Mouse (Mus musculus) midbrain, embryonic 16.5 days (tissue): ENCODE data around the gene Ldhb. TPM values are rescaled to one million over a fixed set of nuclear protein-coding genes. Genes with fewer than 3 reads are reported as not detected.
"Not testable (repeated sequence)": the region's sequence is repeated elsewhere in the genome, so short reads cannot be mapped to it uniquely, and the experiment has no call there.

Experiments
- ATAC-seq: fragments of 200-750 bp; cut with Nextera tagmentation; 2 replicates; pipeline ENCODE4 v1.8.0; 2017; ENCODE audit warnings: moderate TSS enrichment
- H3K27ac ChIP-seq: fragments of 300-500 bp; sonication (generic); 2 replicates; pipeline ENCODE4 v1.5.1; 2014; ENCODE audit warnings: mild to moderate bottlenecking, low read length, mixed read lengths
- H3K27me3 ChIP-seq: fragments of 300-500 bp; sonication (generic); 2 replicates; pipeline ENCODE4 v1.6.1; 2014; ENCODE audit warnings: low read depth, low read length, mixed read lengths; ENCODE audit not compliant: control insufficient read depth, insufficient read depth
- H3K36me3 ChIP-seq: fragments of 300-500 bp; sonication (generic); 2 replicates; pipeline ENCODE4 v1.6.1; 2014; ENCODE audit warnings: mild to moderate bottlenecking, low read length, moderate library complexity, mixed read lengths; ENCODE audit not compliant: control insufficient read depth, insufficient read depth
- H3K4me1 ChIP-seq: fragments of 300-500 bp; sonication (generic); 2 replicates; pipeline ENCODE4 v1.6.1; 2014; ENCODE audit warnings: mild to moderate bottlenecking, low read length, mixed read lengths; ENCODE audit not compliant: control insufficient read depth, insufficient read depth
- H3K4me2 ChIP-seq: fragments of 300-500 bp; sonication (generic); 2 replicates; pipeline ENCODE4 v1.6.1; 2014; ENCODE audit warnings: mild to moderate bottlenecking, low read length, mixed read lengths
- H3K4me3 ChIP-seq: fragments of 300-500 bp; sonication (generic); 2 replicates; pipeline ENCODE4 v1.5.1; 2014; ENCODE audit warnings: low read depth, mild to moderate bottlenecking, low read length, moderate library complexity, mixed read lengths
- H3K9ac ChIP-seq: fragments of 300-500 bp; sonication (generic); 2 replicates; pipeline ENCODE4 v1.6.1; 2014; ENCODE audit warnings: low read depth, low read length, mixed read lengths
- H3K9me3 ChIP-seq: fragments of 300-500 bp; sonication (generic); replicated peaks from 2 replicates; pipeline ENCODE4 v1.6.1; 2014; ENCODE audit warnings: mild to moderate bottlenecking, low read length, mixed read lengths; ENCODE audit not compliant: control insufficient read depth, poor library complexity, severe bottlenecking
- WGBS: fragments of 180-500 bp; shearing (Covaris S2); extraction: QIAGEN DNeasy Blood & Tissue Kit; methylation state at CpG from one replicate; pipeline ENCODE4 v1.1.7; 2014; 5-methylcytosine and 5-hydroxymethylcytosine counted together
- polyA plus RNA-seq: library from polyadenylated mRNA; unstranded; fragments of >200 nt; fragmentation: Nextera tagmentation; extraction: Ambion mirVana; gene quantifications from 2 replicates; pipeline ENCODE4 v1.2.1, GENCODE M21; 2015

The Ldhb gene
- polyA plus RNA-seq, 1 experiment from 2014 or later = 436 TPM

GRCm38 (mm10) chr6:142524635-142525308 is 17.0 kb upstream of the Ldhb start:
- no peak overlapping the region for H3K27ac ChIP-seq
- H3K27me3 ChIP-seq = no peaks in the 10 kb centered on the region
- ATAC-seq = peak; percentile 88
- no peak overlapping the region for H3K9ac ChIP-seq
- no peaks in the 10 kb centered on the region for H3K36me3 ChIP-seq
- H3K4me2 ChIP-seq = no peak overlapping the region
- no peak overlapping the region for H3K4me3 ChIP-seq
- WGBS = 6% methylated on average over 4 of the region's 4 CpGs
- no peaks in the 10 kb centered on the region for H3K9me3 ChIP-seq
- no peaks in the 10 kb centered on the region for H3K4me1 ChIP-seq

- WGBS = 87% methylated on average over 12 of the region's 12 CpGs
- no peak overlapping the region for H3K27ac ChIP-seq
Measured at GRCm38 (mm10) chr6:142521591-142522110, 13.9 kb upstream of the Ldhb start.

GRCm38 (mm10) chr6:142519110-142519509 is 11.4 kb upstream of the Ldhb start:
- WGBS = 15% methylated on average over 6 of the region's 6 CpGs
- peak; percentile 77 for ATAC-seq

More at GRCm38 (mm10) chr6:142521591-142522110, 13.9 kb upstream of the Ldhb start:
- no peak overlapping the region for H3K9ac ChIP-seq
- H3K4me3 ChIP-seq = no peak overlapping the region
- no peak for ATAC-seq
- no peaks in the 10 kb centered on the region for H3K9me3 ChIP-seq
- no peaks in the 10 kb centered on the region for H3K27me3 ChIP-seq
- no peaks in the 10 kb centered on the region for H3K36me3 ChIP-seq
- H3K4me2 ChIP-seq = no peak overlapping the region
- H3K4me1 ChIP-seq = no peaks in the 10 kb centered on the region

GRCm38 (mm10) chr6:142515379-142515778 is 7.6 kb upstream of the Ldhb start:
- not testable (repeated sequence) for H3K9me3 ChIP-seq, ATAC-seq, H3K9ac ChIP-seq, H3K36me3 ChIP-seq, H3K27ac ChIP-seq, H3K27me3 ChIP-seq, H3K4me2 ChIP-seq, H3K4me3 ChIP-seq, H3K4me1 ChIP-seq
- 76% methylated on average over 9 of the region's 9 CpGs for WGBS

More at GRCm38 (mm10) chr6:142519110-142519509, 11.4 kb upstream of the Ldhb start:
- no peak overlapping the region for H3K4me2 ChIP-seq
- H3K27ac ChIP-seq = no peak overlapping the region
- no peak overlapping the region for H3K9ac ChIP-seq
- no peak overlapping the region for H3K4me3 ChIP-seq
- H3K27me3 ChIP-seq = no peaks in the 10 kb centered on the region
- H3K36me3 ChIP-seq = no peaks in the 10 kb centered on the region
- no peaks in the 10 kb centered on the region for H3K4me1 ChIP-seq
- H3K9me3 ChIP-seq = no peaks in the 10 kb centered on the region

- H3K9me3 ChIP-seq = no peaks in the 10 kb centered on the region
- peaks cover 5% of the 10 kb centered on the region for H3K27me3 ChIP-seq
- no peak overlapping the region for H3K4me3 ChIP-seq
- ATAC-seq = no peak
- no peaks in the 10 kb centered on the region for H3K36me3 ChIP-seq
- WGBS = 1% methylated on average over 10 of the region's 10 CpGs
- no peak overlapping the region for H3K27ac ChIP-seq
- H3K4me1 ChIP-seq = no peaks in the 10 kb centered on the region
- no peak overlapping the region for H3K4me2 ChIP-seq
- H3K9ac ChIP-seq = no peak overlapping the region
Measured at GRCm38 (mm10) chr6:142514912-142515311, 7.2 kb upstream of the Ldhb start.

GRCm38 (mm10) chr6:142512902-142513301 is 5.1 kb upstream of the Ldhb start:
- peaks cover 9% of the 10 kb centered on the region for H3K27me3 ChIP-seq
- WGBS = 59% methylated on average over 3 of the region's 3 CpGs

GRCm38 (mm10) chr6:142511516-142512135 is 3.9 kb upstream of the Ldhb start:
- Histone ChIP-seq H3K27me3 (peaks cover 9% of the 10 kb centered on the region), H3K36me3 (no peaks in the 10 kb centered on the region), H3K4me2 (no peak overlapping the region), H3K4me1 (peaks cover 5% of the 10 kb centered on the region), H3K27ac (no peak overlapping the region), H3K9ac (no peak overlapping the region), H3K4me3 (no peak overlapping the region), H3K9me3 (no peaks in the 10 kb centered on the region)
- WGBS = 29% methylated on average over 12 of the region's 12 CpGs
- ATAC-seq = no peak

More at GRCm38 (mm10) chr6:142512902-142513301, 5.1 kb upstream of the Ldhb start:
- no peak for ATAC-seq
- H3K9ac ChIP-seq = no peak overlapping the region
- H3K27ac ChIP-seq = no peak overlapping the region
- no peaks in the 10 kb centered on the region for H3K36me3 ChIP-seq
- H3K4me3 ChIP-seq = no peak overlapping the region
- peaks cover 5% of the 10 kb centered on the region for H3K4me1 ChIP-seq
- no peaks in the 10 kb centered on the region for H3K9me3 ChIP-seq
- H3K4me2 ChIP-seq = no peak overlapping the region

GRCm38 (mm10) chr6:142508663-142509062 is 906 bp upstream of the Ldhb start:
- Histone ChIP-seq H3K4me3 (no peak overlapping the region), H3K27me3 (peaks cover 9% of the 10 kb centered on the region), H3K36me3 (no peaks in the 10 kb centered on the region), H3K4me1 (peaks cover 18% of the 10 kb centered on the region), H3K4me2 (peak overlapping the region; percentile 84; the same call in 1 of the 2 replicates), H3K27ac (no peak overlapping the region), H3K9ac (no peak overlapping the region), H3K9me3 (no peaks in the 10 kb centered on the region)
- 21% methylated on average over 4 of the region's 4 CpGs for WGBS
- no peak for ATAC-seq
